In genomic region chr10:85745818-85746217, GRCm38 (mm10) we compare ENCODE assay signal across 7 mouse cellular contexts.
A peak's percentile ranks its signal among the peaks of the same experiment; 100 is the strongest.
DNase-seq lines count a peak whose midpoint lies in the region; ATAC-seq and TF ChIP-seq lines count a peak whose summit lies in the region.
"Not testable (repeated sequence)": the region's sequence is repeated elsewhere in the genome, so short reads cannot be mapped to it uniquely, and the experiment has no call there.

No protein-coding gene starts in this region.

- H3K9ac ChIP-seq in kidney, embryonic 16.5 days (replicated peaks; ENCODE audit: low read length); stomach, embryonic 14.5 days (replicated peaks; ENCODE audit: low read depth, low read length): not testable (repeated sequence)

- ATAC-seq in Patski, result peak; percentile 26
- peak; percentile 60 to 65; a peak in 3 of 4 replicates for ATAC-seq in hematopoietic stem cell, adult 5-6 weeks (replicated peaks in 1 of 2; ENCODE audit: insufficient read depth in 1 of 2, low FRiP score in 2 of 2, low TSS enrichment in 1 of 2, low read depth in 1 of 2, poor library complexity in 2 of 2, severe bottlenecking in 2 of 2)
- 0 out of 2 replicates have a peak, but pooled peaks have one; percentile 57 for ATAC-seq in kidney, embryonic 16.5 days (ENCODE audit: low FRiP score, low TSS enrichment)
- ATAC-seq in megakaryocyte, adult 5-6 weeks (ENCODE audit: poor library complexity, severe bottlenecking), result peak; percentile 73
- 0 out of 2 replicates have a peak, but pooled peaks have one; percentile 28 for ATAC-seq in stomach, embryonic 14.5 days (ENCODE audit: insufficient number of reproducible peaks, insufficient read depth, low FRiP score, low read depth)

- TF ChIP-seq CTCF in Patski (IDR thresholded peaks at IDR 0.05), result peak; percentile 9

- H3K27me3 ChIP-seq in Patski; kidney, embryonic 16.5 days (ENCODE audit: insufficient read depth, low read length); stomach, embryonic 14.5 days (ENCODE audit: control insufficient read depth, insufficient read depth, low read length): not testable (repeated sequence)

- not testable (repeated sequence) for H3K4me3 ChIP-seq in kidney, embryonic 16.5 days (ENCODE audit: low read length); stomach, embryonic 14.5 days (ENCODE audit: low read depth, low read length)

- not testable (repeated sequence) for H3K27ac ChIP-seq in kidney, embryonic 16.5 days (ENCODE audit: low read length); stomach, embryonic 14.5 days (ENCODE audit: low read length)

- 42% methylated on average over 7 of the region's 8 CpGs for WGBS in kidney, embryonic 16.5 days
- WGBS in stomach, embryonic 14.5 days, result 37% methylated on average over 4 of the region's 8 CpGs

- DNase-seq in Patski (ENCODE audit: low read depth, low spot score), result not testable (repeated sequence)
- peak; percentile 1 for DNase-seq in adrenal gland, postnatal 25 days
- DNase-seq in thymus, postnatal 25 days, result peak; percentile 17

- not testable (repeated sequence) for H3K4me1 ChIP-seq in kidney, embryonic 16.5 days (ENCODE audit: insufficient read depth, low read length); stomach, embryonic 14.5 days (ENCODE audit: control insufficient read depth, insufficient read depth, low read length)

- POLR2A ChIA-PET in Patski (lab: Charles Lee), result not testable (repeated sequence)

- H3K9me3 ChIP-seq in kidney, embryonic 16.5 days (ENCODE audit: low read length); stomach, embryonic 14.5 days (ENCODE audit: control insufficient read depth, low read depth, low read length): not testable (repeated sequence)

- H3K36me3 ChIP-seq in kidney, embryonic 16.5 days (ENCODE audit: insufficient read depth, low read length); stomach, embryonic 14.5 days (ENCODE audit: control insufficient read depth, insufficient read depth, low read length): not testable (repeated sequence)

- CTCF ChIA-PET in Patski (lab: Charles Lee), result not testable (repeated sequence)

- H3K4me2 ChIP-seq in kidney, embryonic 16.5 days (replicated peaks; ENCODE audit: low read depth, low read length); stomach, embryonic 14.5 days (replicated peaks; ENCODE audit: low read depth, low read length): not testable (repeated sequence)

- in situ Hi-C loops in Patski (cut with MboI; ENCODE audit: low pct_unique_long_range_greater_than_20kb), result not testable (repeated sequence)
